Mouse (Mus musculus) limb, embryonic 11.5 days (tissue): ENCODE measurements around the gene Gapdhs. TPM values are rescaled to one million over a fixed set of nuclear protein-coding genes. Genes with fewer than 3 reads are reported as not detected.

ENCODE experiments used
- ATAC-seq: fragments of 200-750 bp; cut with Nextera tagmentation; 2 replicates; pipeline ENCODE4 v1.8.0; 2017; ENCODE audit warnings: low read depth; ENCODE audit not compliant: insufficient number of reproducible peaks, low FRiP score, low TSS enrichment
- DNase-seq: peaks from one replicate; pipeline ENCODE4 v3.0.0-alpha.2; 2015; ENCODE audit warnings: low spot score
- H3K27ac ChIP-seq: fragments of 300-500 bp; sonication (generic); replicated peaks from 2 replicates; pipeline ENCODE4 v1.5.1; 2014; ENCODE audit warnings: low read depth, mild to moderate bottlenecking, low read length
- H3K27me3 ChIP-seq: fragments of 300-500 bp; sonication (generic); 2 replicates; pipeline ENCODE4 v1.6.1; 2014; ENCODE audit warnings: mild to moderate bottlenecking, low read length, mixed read lengths; ENCODE audit not compliant: control insufficient read depth, insufficient read depth
- H3K36me3 ChIP-seq: fragments of 300-500 bp; sonication (generic); 2 replicates; pipeline ENCODE4 v1.6.1; 2014; ENCODE audit warnings: mild to moderate bottlenecking, low read length, moderate library complexity, mixed read lengths; ENCODE audit not compliant: control insufficient read depth, insufficient read depth
- H3K4me1 ChIP-seq: fragments of 300-500 bp; sonication (generic); 2 replicates; pipeline ENCODE4 v1.6.1; 2014; ENCODE audit warnings: low read length, mixed read lengths; ENCODE audit not compliant: control insufficient read depth, insufficient read depth
- H3K4me2 ChIP-seq: fragments of 300-500 bp; sonication (generic); 2 replicates; pipeline ENCODE4 v1.6.1; 2014; ENCODE audit warnings: low read depth, mild to moderate bottlenecking, moderate library complexity; ENCODE audit not compliant: severe bottlenecking
- H3K4me3 ChIP-seq: fragments of 300-500 bp; sonication (generic); 2 replicates; pipeline ENCODE4 v1.5.1; 2014; ENCODE audit warnings: low read depth, low read length
- H3K9ac ChIP-seq: fragments of 300-500 bp; sonication (generic); 2 replicates; pipeline ENCODE4 v1.6.1; 2014; ENCODE audit warnings: mild to moderate bottlenecking, low read length
- H3K9me3 ChIP-seq: fragments of 300-500 bp; sonication (generic); 2 replicates; pipeline ENCODE4 v1.6.1; 2016; ENCODE audit warnings: low read length; ENCODE audit not compliant: control insufficient read depth
- WGBS: fragments of 180-500 bp; shearing (Covaris S2); extraction: QIAGEN DNeasy Blood & Tissue Kit; methylation state at CpG from one replicate; pipeline ENCODE4 v1.1.7; 2014; 5-methylcytosine and 5-hydroxymethylcytosine counted together
- polyA plus RNA-seq: library from polyadenylated mRNA; unstranded; fragments of >200 nt; fragmentation: Nextera tagmentation; extraction: Ambion mirVana; gene quantifications from 2 replicates; pipeline ENCODE4 v1.2.1, GENCODE M21; 2014

Gapdhs gene
- polyA plus RNA-seq, 1 experiment from 2014 or later = 0.47 TPM

GRCm38 (mm10) chr7:30729396-30730063, 14.0 kb downstream of the Gapdhs start, which contains the start of gene Tmem147:
TSS of gene Tmem147 (minus strand) at chr7:30729540.
- H3K36me3 ChIP-seq = 0 out of 2 replicates have a peak, but pooled peaks cover 2% of the 10 kb centered on the region
- ATAC-seq (peak; percentile 95), DNase-seq (peak; percentile 98)
- H3K9ac ChIP-seq = peak within 1 kb of the TSS; percentile 68
- H3K4me3 ChIP-seq = peak within 1 kb of the TSS; percentile 51
- under 1% methylated on average over 57 of the region's 60 CpGs for WGBS
- H3K27ac ChIP-seq = peak within 1 kb of the TSS; percentile 80
- H3K4me1 ChIP-seq = peaks cover 7% of the 10 kb centered on the region
- H3K9me3 ChIP-seq = no peaks in the 10 kb centered on the region
- H3K27me3 ChIP-seq = no peaks in the 10 kb centered on the region
- peak within 1 kb of the TSS; percentile 54 for H3K4me2 ChIP-seq

- Histone ChIP-seq H3K4me2 (peak overlapping the region; percentile 54), H3K4me3 (peak overlapping the region; percentile 51), H3K27ac (no peak overlapping the region; the same call in 1 of the 2 replicates), H3K9ac (peak overlapping the region; percentile 68), H3K9me3 (no peaks in the 10 kb centered on the region), H3K4me1 (peaks cover 7% of the 10 kb centered on the region), H3K27me3 (no peaks in the 10 kb centered on the region), H3K36me3 (0 out of 2 replicates have a peak, but pooled peaks cover 2% of the 10 kb centered on the region)
- peak; percentile 60 for ATAC-seq
- no peak for DNase-seq
- 8% methylated on average over 26 of the region's 26 CpGs for WGBS
Observed at GRCm38 (mm10) chr7:30728739-30729395, 14.6 kb downstream of the Gapdhs start.

- no peak overlapping the region for H3K27ac ChIP-seq
- no peaks in the 10 kb centered on the region for H3K9me3 ChIP-seq
- H3K4me2 ChIP-seq = peak overlapping the region; percentile 54
- peak overlapping the region; percentile 68; the same call in 1 of the 2 replicates for H3K9ac ChIP-seq
- ATAC-seq = no peak
- no peaks in the 10 kb centered on the region for H3K36me3 ChIP-seq
- no peaks in the 10 kb centered on the region for H3K27me3 ChIP-seq
- WGBS = 81% methylated on average over 6 of the region's 6 CpGs
- peaks cover 7% of the 10 kb centered on the region for H3K4me1 ChIP-seq
- peak overlapping the region; percentile 51 for H3K4me3 ChIP-seq
- DNase-seq = no peak
Observed at GRCm38 (mm10) chr7:30728214-30728613, 15.3 kb downstream of the Gapdhs start.

- Histone ChIP-seq H3K36me3 (no peaks in the 10 kb centered on the region), H3K4me3 (no peak overlapping the region), H3K9ac (no peak overlapping the region), H3K4me2 (no peak overlapping the region), H3K27ac (no peak overlapping the region), H3K27me3 (no peaks in the 10 kb centered on the region), H3K9me3 (no peaks in the 10 kb centered on the region), H3K4me1 (peaks cover 3% of the 10 kb centered on the region)
- no peak for ATAC-seq
- WGBS = 65% methylated on average over 6 of the region's 6 CpGs
- DNase-seq = peak; percentile 40
Observed at GRCm38 (mm10) chr7:30723274-30723953, 20.1 kb downstream of the Gapdhs start.

GRCm38 (mm10) chr7:30721286-30721685, 22.2 kb downstream of the Gapdhs start:
- ATAC-seq (no peak), DNase-seq (no peak)
- Histone ChIP-seq H3K4me2 (no peak overlapping the region), H3K9me3 (no peaks in the 10 kb centered on the region), H3K27ac (no peak overlapping the region), H3K4me1 (no peaks in the 10 kb centered on the region), H3K9ac (no peak overlapping the region), H3K36me3 (no peaks in the 10 kb centered on the region), H3K27me3 (peaks cover 14% of the 10 kb centered on the region), H3K4me3 (no peak overlapping the region)
- 80% methylated on average over 7 of the region's 7 CpGs for WGBS

GRCm38 (mm10) chr7:30719669-30720068, 23.8 kb downstream of the Gapdhs start:
- ATAC-seq (no peak), DNase-seq (no peak)
- H3K9me3 ChIP-seq = no peaks in the 10 kb centered on the region
- H3K36me3 ChIP-seq = no peaks in the 10 kb centered on the region
- WGBS = 93% methylated on average over 5 of the region's 5 CpGs
- no peaks in the 10 kb centered on the region for H3K4me1 ChIP-seq
- H3K27ac ChIP-seq = no peak overlapping the region
- H3K4me3 ChIP-seq = no peak overlapping the region
- peaks cover 14% of the 10 kb centered on the region for H3K27me3 ChIP-seq
- H3K9ac ChIP-seq = no peak overlapping the region
- no peak overlapping the region for H3K4me2 ChIP-seq

- Histone ChIP-seq H3K36me3 (no peaks in the 10 kb centered on the region), H3K4me2 (peak overlapping the region; percentile 52), H3K4me3 (peak overlapping the region; percentile 21; the same call in 1 of the 2 replicates), H3K27ac (no peak overlapping the region), H3K4me1 (no peaks in the 10 kb centered on the region), H3K9ac (no peak overlapping the region), H3K9me3 (no peaks in the 10 kb centered on the region), H3K27me3 (peaks cover 14% of the 10 kb centered on the region)
- 11% methylated on average over 14 of the region's 14 CpGs for WGBS
- 0 out of 2 replicates have a peak, but pooled peaks have one; percentile 7 for ATAC-seq
- no peak for DNase-seq
Observed at GRCm38 (mm10) chr7:30717716-30718046, 25.8 kb downstream of the Gapdhs start.

- ATAC-seq (peak; percentile 84), DNase-seq (peak; percentile 82)
- Histone ChIP-seq H3K4me3 (peak overlapping the region; percentile 21), H3K4me1 (no peaks in the 10 kb centered on the region), H3K36me3 (no peaks in the 10 kb centered on the region), H3K27me3 (peaks cover 14% of the 10 kb centered on the region), H3K4me2 (peak overlapping the region; percentile 52), H3K27ac (no peak overlapping the region), H3K9me3 (no peaks in the 10 kb centered on the region), H3K9ac (no peak overlapping the region)
- WGBS = 2% methylated on average over 43 of the region's 43 CpGs
Observed at GRCm38 (mm10) chr7:30717006-30717715, 26.3 kb downstream of the Gapdhs start.
